Mouse (Mus musculus) megakaryocyte, embryonic 14.5 days (primary cell): Measurements from ENCODE around the gene Aldh1l1.

Experiments used
- FLI1 ChIP-seq: IDR thresholded peaks from 2 replicates; pipeline ENCODE4 v1.6.1; 2012; ENCODE audit warnings: low read length, inconsistent platforms, mixed read lengths
- GATA1 ChIP-seq: IDR thresholded peaks from 3 replicates; pipeline ENCODE4 v1.6.1; 2012; ENCODE audit warnings: mixed read lengths, low read length, inconsistent platforms, borderline replicate concordance

GRCm38 (mm10) chr6:90604130-90604529 is 117.9 kb downstream of the Aldh1l1 start:
- TF ChIP-seq GATA1 (no peak), FLI1 (no peak)
